Mouse (Mus musculus): ENCODE measurements around the gene Ccdc180.
A peak's percentile ranks its signal among the peaks of the same experiment; 100 is the strongest.

The Ccdc180 gene

GRCm38 (mm10) chr4:45890066-45890761 lies at the start of gene Ccdc180:
Gene Ccdc180 (plus strand): TSS chr4:45890303.
- peak; percentile 45 for DNase-seq (ENCODE audit: low spot score)

GRCm38 (mm10) chr4:45844355-45844754 lies 45.7 kb upstream of the Ccdc180 start:
- DNase-seq (ENCODE audit: low spot score) = no peak

GRCm38 (mm10) chr4:45846263-45846662 lies 43.8 kb upstream of the Ccdc180 start:
- no peak for DNase-seq (ENCODE audit: low spot score)

- DNase-seq (ENCODE audit: low spot score) = no peak
Measured at GRCm38 (mm10) chr4:45848109-45848824, 41.8 kb upstream of the Ccdc180 start, which contains the start of gene Stra6l. Gene Stra6l (plus strand): TSS chr4:45848664.

- no peak for DNase-seq (ENCODE audit: low spot score)
Measured at GRCm38 (mm10) chr4:45848825-45849156, 41.3 kb upstream of the Ccdc180 start.

- no peak for DNase-seq (ENCODE audit: low spot score)
Measured at GRCm38 (mm10) chr4:45849419-45849818, 40.7 kb upstream of the Ccdc180 start.

GRCm38 (mm10) chr4:45851640-45852051 lies 38.5 kb upstream of the Ccdc180 start:
- DNase-seq (ENCODE audit: low spot score) = no peak

- no peak for DNase-seq (ENCODE audit: low spot score)
Measured at GRCm38 (mm10) chr4:45853496-45854246, 36.4 kb upstream of the Ccdc180 start.

- peak; percentile 71 for DNase-seq (ENCODE audit: low spot score)
Measured at GRCm38 (mm10) chr4:45855803-45856424, 34.2 kb upstream of the Ccdc180 start.

GRCm38 (mm10) chr4:45861160-45861559 lies 28.9 kb upstream of the Ccdc180 start:
- no peak for DNase-seq (ENCODE audit: low spot score)

GRCm38 (mm10) chr4:45867416-45867815 lies 22.7 kb upstream of the Ccdc180 start:
- no peak for DNase-seq (ENCODE audit: low spot score)

GRCm38 (mm10) chr4:45869021-45869815 lies 20.9 kb upstream of the Ccdc180 start:
- DNase-seq (ENCODE audit: low spot score) = no peak

GRCm38 (mm10) chr4:45872147-45872546 lies 18.0 kb upstream of the Ccdc180 start:
- DNase-seq (ENCODE audit: low spot score) = no peak

GRCm38 (mm10) chr4:45878929-45879328 lies 11.2 kb upstream of the Ccdc180 start:
- DNase-seq (ENCODE audit: low spot score) = peak; percentile 18

- no peak for DNase-seq (ENCODE audit: low spot score)
Measured at GRCm38 (mm10) chr4:45882521-45882920, 7.6 kb upstream of the Ccdc180 start.

- DNase-seq (ENCODE audit: low spot score) = no peak
Measured at GRCm38 (mm10) chr4:45883250-45883649, 6.9 kb upstream of the Ccdc180 start.

GRCm38 (mm10) chr4:45889487-45889886 lies 616 bp upstream of the Ccdc180 start:
- no peak for DNase-seq (ENCODE audit: low spot score)

GRCm38 (mm10) chr4:45896425-45897081 lies 6.5 kb downstream of the Ccdc180 start:
- no peak for DNase-seq (ENCODE audit: low spot score)

- DNase-seq (ENCODE audit: low spot score) = no peak
Measured at GRCm38 (mm10) chr4:45898413-45898812, 8.3 kb downstream of the Ccdc180 start.

GRCm38 (mm10) chr4:45909256-45909655 lies 19.2 kb downstream of the Ccdc180 start:
- DNase-seq (ENCODE audit: low spot score) = no peak

- DNase-seq (ENCODE audit: low spot score) = no peak
Measured at GRCm38 (mm10) chr4:45909924-45910323, 19.8 kb downstream of the Ccdc180 start.

All from ovary, postnatal 14 days (tissue).